Mouse (Mus musculus) embryonic facial prominence, embryonic 13.5 days (tissue): ENCODE measurements around the gene Dars2. TPM values are rescaled to one million over a fixed set of nuclear protein-coding genes. Genes with fewer than 3 reads are reported as not detected.
A peak's percentile ranks its signal among the peaks of the same experiment; 100 is the strongest.

Experiments
- ATAC-seq: fragments of 200-750 bp; cut with Nextera tagmentation; 2 replicates; pipeline ENCODE4 v1.8.0; 2017; ENCODE audit warnings: low read depth; ENCODE audit not compliant: insufficient number of reproducible peaks, insufficient read depth, low FRiP score, low TSS enrichment
- H3K27ac ChIP-seq: fragments of 300-500 bp; sonication (generic); 2 replicates; pipeline ENCODE4 v1.5.1; 2015; ENCODE audit warnings: moderate library complexity, mild to moderate bottlenecking, inconsistent platforms
- H3K27me3 ChIP-seq: fragments of 300-500 bp; sonication (generic); 2 replicates; pipeline ENCODE4 v1.6.1; 2015; ENCODE audit warnings: mild to moderate bottlenecking, inconsistent platforms
- H3K36me3 ChIP-seq: fragments of 300-500 bp; sonication (generic); 2 replicates; pipeline ENCODE4 v1.6.1; 2015; ENCODE audit warnings: mild to moderate bottlenecking, inconsistent platforms
- H3K4me1 ChIP-seq: fragments of 300-500 bp; sonication (generic); 2 replicates; pipeline ENCODE4 v1.6.1; 2015; ENCODE audit warnings: inconsistent platforms
- H3K4me2 ChIP-seq: fragments of 300-500 bp; sonication (generic); 2 replicates; pipeline ENCODE4 v1.6.1; 2015; ENCODE audit warnings: moderate library complexity, mild to moderate bottlenecking, inconsistent platforms
- H3K4me3 ChIP-seq: fragments of 300-500 bp; sonication (generic); 2 replicates; pipeline ENCODE4 v1.5.1; 2015; ENCODE audit warnings: mild to moderate bottlenecking, inconsistent platforms
- H3K9ac ChIP-seq: fragments of 300-500 bp; sonication (generic); 2 replicates; pipeline ENCODE4 v1.6.1; 2015; ENCODE audit warnings: mild to moderate bottlenecking, inconsistent platforms
- H3K9me3 ChIP-seq: fragments of 300-500 bp; sonication (generic); 2 replicates; pipeline ENCODE4 v1.6.1; 2016; ENCODE audit warnings: inconsistent platforms
- WGBS: fragments of 180-500 bp; shearing (Covaris S2); methylation state at CpG from one replicate; pipeline ENCODE4 v1.1.7; 2015; ENCODE audit warnings: mixed read lengths; 5-methylcytosine and 5-hydroxymethylcytosine counted together
- polyA plus RNA-seq: library from polyadenylated mRNA; unstranded; fragments of >200 nt; fragmentation: Nextera tagmentation; extraction: Ambion mirVana; gene quantifications from 2 replicates; pipeline ENCODE4 v1.2.1, GENCODE M21; 2015

Dars2 gene
- polyA plus RNA-seq, 1 experiment from 2014 or later, result 26.2 TPM

DNA sequence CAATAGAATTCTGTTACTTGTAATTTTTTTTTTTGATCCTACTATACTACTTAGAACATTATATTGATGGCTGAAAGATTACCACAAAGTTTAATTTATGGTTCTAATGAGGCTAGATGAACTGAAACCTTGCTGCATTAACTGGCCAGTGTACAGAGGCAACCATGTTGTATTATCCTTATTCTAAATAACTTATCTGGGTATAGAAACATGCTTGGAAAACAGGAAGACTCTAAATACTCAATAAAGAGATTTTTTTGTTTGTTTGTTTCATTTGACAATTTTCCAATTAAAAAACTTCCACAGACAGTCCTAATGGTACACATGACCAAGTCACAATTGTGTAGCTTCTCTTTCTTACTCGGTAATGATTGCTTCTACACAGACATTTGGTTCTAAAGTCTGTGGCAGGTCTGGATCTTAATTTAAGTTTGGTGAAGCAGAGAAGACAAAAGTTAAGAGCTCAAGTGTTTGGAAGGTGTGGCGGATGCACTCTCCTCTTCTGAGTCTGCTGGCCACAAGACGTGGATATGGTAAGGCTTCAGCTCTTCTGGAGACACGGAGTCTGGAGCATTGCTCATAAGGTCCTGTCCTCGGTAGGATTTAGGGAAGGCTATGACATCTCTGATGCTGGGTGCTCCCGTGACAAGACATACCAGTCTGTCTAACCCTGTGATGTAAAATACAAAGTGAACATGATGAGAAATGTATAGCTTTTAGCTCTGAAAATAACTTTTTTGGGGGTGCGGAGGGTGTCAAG, 29.0 kb downstream of the Dars2 start:
- peaks cover 61% of the 10 kb centered on the region for H3K36me3 ChIP-seq

DNA sequence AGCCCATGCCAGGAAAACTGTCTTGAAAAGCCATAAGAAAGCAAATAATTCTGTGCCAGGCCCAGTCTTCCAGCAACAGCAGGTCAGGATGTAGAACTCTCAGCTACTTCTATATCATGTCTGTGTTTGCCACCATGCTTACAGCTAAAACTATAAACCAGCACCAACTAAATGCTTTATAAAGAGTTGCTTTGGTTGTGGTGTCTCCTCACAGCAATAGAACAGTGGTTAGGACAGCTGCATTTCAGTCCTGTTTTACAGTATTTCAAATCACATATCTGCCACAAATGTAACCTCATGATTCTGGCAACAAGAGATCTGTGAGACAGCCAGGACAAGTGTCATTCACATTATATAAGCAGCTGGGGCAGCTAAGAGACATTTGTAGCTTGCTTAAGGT, 29.6 kb downstream of the Dars2 start:
- no peak overlapping the region for H3K4me2 ChIP-seq
- H3K4me1 ChIP-seq, result peaks cover 4% of the 10 kb centered on the region
- H3K36me3 ChIP-seq, result peaks cover 61% of the 10 kb centered on the region
- no peaks in the 10 kb centered on the region for H3K27me3 ChIP-seq
- H3K27ac ChIP-seq, result peak overlapping the region; percentile 65; the same call in 1 of the 2 replicates
- H3K9me3 ChIP-seq, result no peaks in the 10 kb centered on the region
- ATAC-seq, result no peak
- no peak overlapping the region for H3K9ac ChIP-seq
- no peak overlapping the region for H3K4me3 ChIP-seq

More for the DNA sequence above, 29.0 kb downstream of the Dars2 start:
- no peak overlapping the region for H3K9ac ChIP-seq
- 88% methylated on average over 7 of the region's 7 CpGs for WGBS
- no peaks in the 10 kb centered on the region for H3K27me3 ChIP-seq
- H3K4me3 ChIP-seq, result no peak overlapping the region
- peaks cover 4% of the 10 kb centered on the region for H3K4me1 ChIP-seq
- no peak for ATAC-seq
- no peak overlapping the region for H3K27ac ChIP-seq
- H3K9me3 ChIP-seq, result no peaks in the 10 kb centered on the region
- H3K4me2 ChIP-seq, result no peak overlapping the region

DNA sequence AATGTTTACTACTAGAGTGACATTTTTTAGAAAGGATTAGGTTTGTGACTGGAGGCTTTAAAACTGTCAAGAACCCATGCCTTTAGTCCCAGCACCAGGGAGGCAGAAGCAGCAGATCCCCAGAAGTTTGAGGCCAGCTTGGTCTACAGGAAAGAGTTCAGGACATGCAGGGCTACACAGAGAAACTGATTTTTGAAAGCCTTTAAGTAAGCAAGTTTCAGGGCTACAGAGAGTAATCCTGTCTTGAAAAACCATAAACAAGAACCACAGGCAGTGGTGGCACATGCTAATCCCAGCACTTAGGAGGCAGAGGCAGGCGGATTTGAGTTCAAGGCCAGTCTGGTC, 30.1 kb downstream of the Dars2 start:
- no peak overlapping the region for H3K4me3 ChIP-seq
- H3K9ac ChIP-seq, result no peak overlapping the region
- no peak overlapping the region for H3K4me2 ChIP-seq
- WGBS, result 64% methylated on average over 1 of the region's 1 CpGs
- H3K36me3 ChIP-seq, result peaks cover 58% of the 10 kb centered on the region
- no peaks in the 10 kb centered on the region for H3K27me3 ChIP-seq
- peak overlapping the region; percentile 65; the same call in 1 of the 2 replicates for H3K27ac ChIP-seq
- peaks cover 4% of the 10 kb centered on the region for H3K4me1 ChIP-seq
- H3K9me3 ChIP-seq, result no peaks in the 10 kb centered on the region
- ATAC-seq, result no peak

DNA sequence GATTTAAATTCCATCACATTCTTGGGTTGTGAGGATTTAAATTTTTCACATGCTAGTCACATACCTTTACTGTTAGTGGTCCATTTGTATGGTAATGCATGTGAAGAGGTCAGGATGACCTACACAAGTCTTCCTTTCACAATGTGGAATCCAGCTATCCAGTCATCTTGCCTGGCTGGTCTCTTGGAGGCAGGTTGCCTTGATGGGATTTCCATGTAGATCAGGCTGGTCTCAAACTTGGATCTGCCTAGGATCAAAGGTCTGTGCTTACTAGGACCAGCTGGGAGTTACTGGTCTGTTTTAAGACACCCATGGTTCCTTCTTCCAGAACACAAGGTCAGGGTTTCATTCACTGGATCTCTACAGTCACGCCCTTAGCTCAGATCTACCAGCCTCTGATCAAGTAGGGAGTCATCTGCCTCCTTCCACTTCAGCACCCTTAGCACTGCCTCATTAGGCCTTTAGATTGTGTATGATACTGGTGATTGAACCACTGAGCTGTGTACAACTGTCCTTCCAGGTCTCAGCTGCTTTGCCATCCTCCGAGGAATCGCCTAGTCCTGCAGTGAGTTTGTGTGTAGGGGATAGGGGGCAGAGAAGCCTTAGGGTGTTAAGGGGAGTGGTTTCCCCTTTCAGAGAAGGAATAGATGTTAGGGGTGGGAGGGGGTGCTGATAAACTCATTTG, 30.6 kb downstream of the Dars2 start:
- Histone ChIP-seq H3K4me1 (peaks cover 4% of the 10 kb centered on the region), H3K27ac (peak overlapping the region; percentile 40; the same call in 1 of the 2 replicates), H3K27me3 (no peaks in the 10 kb centered on the region), H3K9ac (no peak overlapping the region), H3K9me3 (no peaks in the 10 kb centered on the region), H3K36me3 (peaks cover 53% of the 10 kb centered on the region), H3K4me3 (no peak overlapping the region), H3K4me2 (no peak overlapping the region)
- 10% methylated on average over 3 of the region's 3 CpGs for WGBS
- no peak; the same call in 1 of the 2 replicates for ATAC-seq

DNA sequence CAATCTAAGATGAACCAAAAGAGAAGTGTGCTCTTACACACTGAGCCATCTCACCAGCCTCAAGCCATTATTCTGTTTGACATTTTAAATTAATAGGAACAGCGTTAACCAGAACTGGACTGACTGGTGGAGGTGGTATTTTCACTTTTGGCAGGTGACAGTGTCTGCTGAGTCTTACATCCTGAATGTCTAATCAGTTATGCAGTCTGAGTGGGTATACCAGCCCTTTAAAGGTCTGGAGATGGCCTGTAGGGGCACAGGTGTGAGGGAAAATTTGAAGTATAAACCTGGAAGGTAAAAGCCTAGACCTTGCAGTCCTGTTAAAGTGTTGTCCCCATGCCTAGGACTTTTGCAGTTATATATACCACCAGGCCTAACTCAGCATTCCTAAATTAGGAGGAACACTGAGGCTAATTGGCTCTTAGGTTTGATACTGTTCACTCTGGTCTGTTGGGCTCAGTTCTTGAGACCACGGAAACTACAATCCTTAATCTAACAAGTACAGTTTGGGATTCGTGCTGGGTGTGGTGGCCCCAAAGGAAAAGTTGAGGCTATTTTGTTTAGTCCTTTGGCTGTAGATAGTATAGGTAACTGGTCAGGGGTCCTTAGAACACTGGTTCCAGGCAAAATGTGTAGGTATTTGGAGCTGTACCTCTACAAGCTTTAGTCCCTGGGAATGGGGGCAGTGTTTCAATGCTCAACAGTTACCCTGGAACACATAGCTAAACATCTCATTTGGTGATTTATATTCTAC, 31.3 kb downstream of the Dars2 start:
- H3K36me3 ChIP-seq, result peaks cover 47% of the 10 kb centered on the region

DNA sequence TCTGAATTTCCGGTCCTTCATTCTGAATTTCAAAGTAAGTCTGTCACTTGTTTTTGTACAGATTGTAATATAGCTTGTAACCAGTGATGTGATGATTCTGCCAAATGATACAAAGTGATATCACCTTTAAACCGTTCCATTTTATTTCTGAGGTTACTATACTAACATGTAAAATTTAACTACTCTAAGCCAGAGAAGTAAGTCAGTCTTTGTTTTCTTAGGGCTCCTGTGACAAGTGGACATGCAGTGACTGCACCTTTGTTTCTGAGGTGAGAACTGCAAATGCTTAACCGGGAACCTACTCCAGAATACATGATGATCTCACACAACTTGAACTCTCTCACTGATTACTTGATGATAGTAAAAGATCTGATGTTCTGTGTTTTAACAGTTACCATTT, 32.5 kb downstream of the Dars2 start:
- 27% methylated on average over 3 of the region's 3 CpGs for WGBS

More for the DNA sequence above, 31.3 kb downstream of the Dars2 start:
- ATAC-seq, result no peak
- peaks cover 4% of the 10 kb centered on the region for H3K4me1 ChIP-seq
- H3K27me3 ChIP-seq, result no peaks in the 10 kb centered on the region
- whole genome bisulfite sequencing, result 11% methylated on average over 3 of the region's 3 CpGs
- no peaks in the 10 kb centered on the region for H3K9me3 ChIP-seq
- no peak overlapping the region for H3K4me2 ChIP-seq
- H3K9ac ChIP-seq, result no peak overlapping the region
- no peak overlapping the region for H3K4me3 ChIP-seq
- peak overlapping the region; percentile 39; the same call in 1 of the 2 replicates for H3K27ac ChIP-seq

DNA sequence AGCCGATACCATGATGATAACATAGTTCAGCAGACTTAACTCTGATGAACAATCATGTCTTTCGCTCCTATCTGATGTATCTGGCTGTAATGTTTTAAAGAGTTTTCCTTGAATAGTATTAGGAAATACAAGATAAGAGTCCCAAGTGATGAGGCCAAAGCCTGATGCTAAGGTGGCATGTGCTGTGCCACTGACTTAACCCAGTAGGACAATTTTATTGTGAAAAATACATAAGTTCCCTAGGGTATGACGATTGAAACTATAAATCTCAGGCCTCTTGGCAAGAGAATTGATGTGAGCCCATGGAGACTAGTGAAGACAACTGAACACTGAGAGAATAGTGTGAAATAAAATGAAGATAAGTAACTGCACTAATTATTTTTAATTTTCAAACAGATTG, 32.9 kb downstream of the Dars2 start:
- no peak for ATAC-seq
- WGBS, result 17% methylated on average over 3 of the region's 3 CpGs
- Histone ChIP-seq H3K36me3 (peaks cover 45% of the 10 kb centered on the region), H3K27me3 (no peaks in the 10 kb centered on the region), H3K9me3 (no peaks in the 10 kb centered on the region), H3K4me3 (peak overlapping the region; percentile 58), H3K27ac (peak overlapping the region; percentile 62), H3K4me1 (peaks cover 13% of the 10 kb centered on the region), H3K9ac (peak overlapping the region; percentile 71), H3K4me2 (peak overlapping the region; percentile 84)

More for the DNA sequence above, 32.5 kb downstream of the Dars2 start:
- H3K9me3 ChIP-seq, result no peaks in the 10 kb centered on the region
- 0 out of 2 replicates have a peak overlapping the region, but pooled peaks have one; percentile 60 for H3K9ac ChIP-seq
- peak overlapping the region; percentile 58 for H3K4me3 ChIP-seq
- peak overlapping the region; percentile 62; the same call in 1 of the 2 replicates for H3K27ac ChIP-seq
- no peak for ATAC-seq
- H3K36me3 ChIP-seq, result peaks cover 44% of the 10 kb centered on the region
- H3K4me1 ChIP-seq, result peaks cover 12% of the 10 kb centered on the region
- H3K27me3 ChIP-seq, result no peaks in the 10 kb centered on the region
- H3K4me2 ChIP-seq, result peak overlapping the region; percentile 84

DNA sequence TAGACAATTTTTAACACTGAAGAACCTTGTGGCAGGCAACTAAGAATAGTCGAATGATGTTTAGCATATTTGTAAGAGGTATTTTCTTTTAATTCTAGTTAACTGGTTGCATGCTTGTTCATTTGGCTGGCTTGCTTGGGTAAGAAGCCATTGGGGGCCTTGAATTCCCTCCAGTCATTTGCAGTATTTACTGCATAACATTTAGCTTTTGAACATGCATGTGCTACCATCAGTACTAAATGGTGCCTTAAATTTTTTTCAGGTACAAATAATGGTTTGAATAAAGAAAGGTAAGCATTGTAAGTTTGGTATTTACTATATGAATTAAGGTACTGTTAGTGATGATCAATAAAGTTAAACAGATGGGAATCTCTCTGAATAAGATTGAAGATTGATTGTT, 33.4 kb downstream of the Dars2 start:
- 2% methylated on average over 1 of the region's 1 CpGs for WGBS
- Histone ChIP-seq H3K4me2 (peak overlapping the region; percentile 84), H3K27me3 (no peaks in the 10 kb centered on the region), H3K4me3 (peak overlapping the region; percentile 58), H3K27ac (peak overlapping the region; percentile 97), H3K9me3 (no peaks in the 10 kb centered on the region), H3K9ac (peak overlapping the region; percentile 88), H3K4me1 (peaks cover 13% of the 10 kb centered on the region), H3K36me3 (peaks cover 51% of the 10 kb centered on the region)
- no peak for ATAC-seq

DNA sequence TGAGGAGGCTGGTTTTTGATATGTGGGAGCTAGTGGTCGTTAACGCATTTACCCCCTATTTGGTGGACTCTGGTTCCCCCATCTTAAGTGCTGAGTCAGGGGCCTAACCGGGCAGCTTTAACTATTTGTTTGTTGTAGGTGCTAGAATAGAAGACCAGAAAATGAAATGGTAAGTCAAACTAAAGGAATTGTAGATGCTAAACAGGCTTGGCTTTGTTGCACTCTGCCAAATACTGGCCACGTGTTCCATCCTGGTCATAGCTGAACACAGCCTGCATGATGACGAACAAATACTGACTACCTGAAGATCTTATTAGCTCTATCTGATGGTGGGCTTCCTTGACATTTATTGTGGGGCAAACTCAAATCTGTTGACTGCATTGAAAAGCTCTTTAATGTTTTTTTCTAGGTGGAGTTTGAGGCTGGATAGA, 34.0 kb downstream of the Dars2 start:
- Histone ChIP-seq H3K4me2 (peak overlapping the region; percentile 84), H3K9ac (peak overlapping the region; percentile 88), H3K36me3 (peaks cover 51% of the 10 kb centered on the region), H3K27me3 (no peaks in the 10 kb centered on the region), H3K9me3 (no peaks in the 10 kb centered on the region), H3K4me1 (peaks cover 13% of the 10 kb centered on the region), H3K4me3 (peak overlapping the region; percentile 58), H3K27ac (peak overlapping the region; percentile 97)
- no peak for ATAC-seq
- WGBS, result under 1% methylated on average over 5 of the region's 5 CpGs

DNA sequence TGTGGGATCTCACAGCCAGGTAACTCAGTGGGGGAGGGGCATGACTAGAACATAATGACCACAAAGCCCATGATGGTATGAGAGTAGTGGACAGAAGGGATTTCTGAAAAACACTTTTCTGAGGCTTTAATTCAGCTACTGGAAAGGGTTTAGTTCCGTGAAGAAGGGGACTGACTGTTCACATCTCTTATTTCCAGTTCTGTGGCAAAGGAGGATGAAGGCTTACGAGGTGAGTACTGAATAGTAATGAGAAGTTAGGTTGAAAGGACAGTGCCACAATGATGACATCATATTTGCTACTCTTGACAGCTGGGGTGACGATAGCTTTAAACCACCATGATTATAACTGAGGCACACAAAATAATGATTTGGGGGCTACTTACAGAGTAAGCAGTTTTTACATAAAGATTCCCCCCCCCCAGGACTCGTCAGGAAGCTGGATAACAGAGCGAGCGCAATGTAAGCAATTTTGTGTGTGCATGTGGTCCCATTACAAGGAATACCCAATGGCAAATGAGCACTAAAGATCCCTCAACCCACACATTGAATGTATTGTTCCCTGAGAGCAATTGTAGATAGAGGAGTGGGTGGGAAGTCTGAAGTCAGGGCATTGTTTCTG, 34.6 kb downstream of the Dars2 start:
- peak overlapping the region; percentile 97 for H3K27ac ChIP-seq
- peak overlapping the region; percentile 84 for H3K4me2 ChIP-seq
- H3K4me1 ChIP-seq, result peaks cover 13% of the 10 kb centered on the region
- ATAC-seq, result no peak
- no peaks in the 10 kb centered on the region for H3K27me3 ChIP-seq
- H3K4me3 ChIP-seq, result peak overlapping the region; percentile 58
- H3K9ac ChIP-seq, result peak overlapping the region; percentile 88
- no peaks in the 10 kb centered on the region for H3K9me3 ChIP-seq
- H3K36me3 ChIP-seq, result peaks cover 56% of the 10 kb centered on the region
- WGBS, result 0% methylated on average over 6 of the region's 6 CpGs

DNA sequence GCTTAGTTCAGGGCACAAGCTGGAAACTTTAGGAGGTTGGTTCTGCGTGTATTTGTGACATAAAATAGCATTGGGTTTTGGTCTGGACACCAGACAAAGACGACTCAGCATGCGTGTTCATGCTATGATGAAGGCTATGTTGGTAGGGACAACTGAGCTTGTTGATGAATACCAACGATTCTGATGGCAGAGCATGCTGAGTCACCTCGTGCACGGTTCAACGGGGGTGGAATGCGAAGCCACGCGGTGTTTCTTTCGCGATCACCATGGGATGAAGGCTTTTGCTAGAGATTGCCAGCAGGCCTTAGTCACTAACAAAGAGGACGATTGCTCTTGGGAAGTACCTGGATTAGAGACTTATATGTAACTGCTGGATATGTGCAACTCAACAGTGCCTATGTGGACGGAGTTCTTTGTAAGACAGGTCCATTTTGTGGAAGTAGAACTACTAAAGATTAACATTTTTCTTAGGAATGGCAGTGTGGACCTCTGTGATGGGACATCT, 35.1 kb downstream of the Dars2 start:
- H3K36me3 ChIP-seq, result peaks cover 59% of the 10 kb centered on the region
- peak overlapping the region; percentile 84 for H3K4me2 ChIP-seq
- H3K9me3 ChIP-seq, result no peaks in the 10 kb centered on the region
- peak overlapping the region; percentile 97 for H3K27ac ChIP-seq
- peak overlapping the region; percentile 88 for H3K9ac ChIP-seq
- under 1% methylated on average over 14 of the region's 14 CpGs for WGBS
- ATAC-seq, result peak; percentile 6; the same call in 1 of the 2 replicates
- peaks cover 13% of the 10 kb centered on the region for H3K4me1 ChIP-seq
- H3K27me3 ChIP-seq, result no peaks in the 10 kb centered on the region
- H3K4me3 ChIP-seq, result peak overlapping the region; percentile 58
